Mouse (Mus musculus) C2C12 (cell line): ENCODE results near the gene Myo9a. TPM values are rescaled to one million over a fixed set of nuclear protein-coding genes. Genes with fewer than 3 reads are reported as not detected.

ENCODE experiments used
- H3K27me3 ChIP-seq: one replicate; pipeline ENCODE4 v1.6.1; 2011; ENCODE audit not compliant: control insufficient read depth, insufficient read depth, insufficient read length
- H3K36me3 ChIP-seq: one replicate; pipeline ENCODE4 v1.6.1; 2011; ENCODE audit not compliant: control insufficient read depth, insufficient read depth
- H3K4me3 ChIP-seq: one replicate; pipeline ENCODE4 v1.5.1; 2011; ENCODE audit warnings: mild to moderate bottlenecking, control low read depth; ENCODE audit not compliant: poor library complexity, insufficient read depth, severe bottlenecking
- H3K79me2 ChIP-seq: one replicate; pipeline ENCODE4 v1.6.1; 2011; ENCODE audit not compliant: control insufficient read depth, insufficient read depth
- H3K79me3 ChIP-seq: one replicate; pipeline ENCODE4 v1.6.1; 2011; ENCODE audit warnings: low read depth, control low read depth
- H3ac ChIP-seq: one replicate; pipeline ENCODE3; 2011; ENCODE audit warnings: low read depth; ENCODE audit not compliant: control insufficient read depth, insufficient read length
- CEBPB ChIP-seq: IDR thresholded peaks from one replicate; pipeline ENCODE4 v1.6.1; 2011; ENCODE audit warnings: low read depth, mild to moderate bottlenecking, control low read depth, moderate library complexity
- CTCF ChIP-seq: IDR thresholded peaks from one replicate; pipeline ENCODE4 v1.5.1; 2011; ENCODE audit not compliant: control insufficient read depth, insufficient read depth, insufficient read length
- FOSL1 ChIP-seq: IDR thresholded peaks from one replicate; pipeline ENCODE4 v1.8.0; 2011; ENCODE audit warnings: mild to moderate bottlenecking, low read length; ENCODE audit not compliant: poor library complexity, insufficient read depth, severe bottlenecking
- MAX ChIP-seq: IDR thresholded peaks from one replicate; pipeline ENCODE4 v1.6.1; 2011; ENCODE audit warnings: mild to moderate bottlenecking, control low read depth
- MYOD1 ChIP-seq: IDR thresholded peaks from one replicate; pipeline ENCODE4 v1.6.1; 2011; ENCODE audit warnings: low read depth; ENCODE audit not compliant: control insufficient read depth, insufficient read length
- MYOG ChIP-seq: IDR thresholded peaks from one replicate; pipeline ENCODE4 v1.6.1; 2011; ENCODE audit not compliant: control insufficient read depth, insufficient read length; ENCODE audit errors: extremely low read depth
- USF1 ChIP-seq: IDR thresholded peaks from one replicate; pipeline ENCODE4 v1.6.1; 2011; ENCODE audit warnings: low read depth, mild to moderate bottlenecking, control low read depth, moderate library complexity
- polyA plus RNA-seq: library from polyadenylated mRNA; unstranded; fragments of >200 nt; fragmentation: generic; extraction: Trizol; gene quantifications from one replicate; pipeline ENCODE4 v1.2.1, GENCODE M21; 2012; ENCODE audit warnings: missing spikeins

Myo9a gene
- polyA plus RNA-seq, 1 experiment = 2.5 TPM

- Histone ChIP-seq H3K4me3 (no peak overlapping the region), H3K79me3 (no peaks in the 10 kb centered on the region), H3K27me3 (peaks cover 17% of the 10 kb centered on the region), H3ac (no peak overlapping the region), H3K79me2 (no peaks in the 10 kb centered on the region), H3K36me3 (no peaks in the 10 kb centered on the region)
- TF ChIP-seq MYOD1 = no peak
Observed at GRCm38 (mm10) chr9:59965046-59965445, 214.3 kb downstream of the Myo9a start.

- no peak overlapping the region for H3ac ChIP-seq
- peaks cover 4% of the 10 kb centered on the region for H3K27me3 ChIP-seq
- H3K36me3 ChIP-seq = no peaks in the 10 kb centered on the region
- no peak for TF ChIP-seq USF1
- no peak for TF ChIP-seq MYOG
- no peak for TF ChIP-seq CEBPB
- TF ChIP-seq MYOD1 = no peak
- peak; percentile 63 for TF ChIP-seq CTCF
- TF ChIP-seq MAX = no peak
- TF ChIP-seq FOSL1 = no peak
- no peaks in the 10 kb centered on the region for H3K79me2 ChIP-seq
- no peaks in the 10 kb centered on the region for H3K79me3 ChIP-seq
- H3K4me3 ChIP-seq = no peak overlapping the region
Observed at GRCm38 (mm10) chr9:59969383-59969782, 218.7 kb downstream of the Myo9a start.

DNA sequence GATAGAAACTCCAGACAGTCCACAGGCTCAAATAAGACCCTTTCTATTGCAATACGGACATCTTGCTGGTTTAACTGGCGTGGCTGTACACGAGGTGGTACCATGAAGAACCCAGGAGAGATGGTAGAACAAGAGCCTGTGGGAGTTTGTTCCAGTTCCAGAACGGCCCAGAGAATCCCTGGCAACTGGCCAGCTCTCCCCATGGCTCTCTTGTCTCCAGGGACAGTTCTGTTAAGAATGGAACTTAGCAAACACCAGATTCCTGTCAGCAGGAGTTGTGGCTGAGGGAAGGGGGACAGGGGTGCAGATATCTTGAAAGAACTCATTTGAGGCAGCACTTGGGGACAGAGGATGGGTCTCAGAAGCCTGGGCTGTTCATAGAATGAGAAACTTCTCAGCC, 220.6 kb downstream of the Myo9a start:
- H3ac ChIP-seq = no peak overlapping the region
- TF ChIP-seq MYOG (no peak), CEBPB (no peak), FOSL1 (no peak), MAX (no peak), MYOD1 (no peak), CTCF (no peak), USF1 (no peak)
- no peaks in the 10 kb centered on the region for H3K79me2 ChIP-seq
- H3K79me3 ChIP-seq = no peaks in the 10 kb centered on the region
- peaks cover 4% of the 10 kb centered on the region for H3K27me3 ChIP-seq
- H3K36me3 ChIP-seq = no peaks in the 10 kb centered on the region
- H3K4me3 ChIP-seq = no peak overlapping the region

Other genes with a start within 250 kb of the Myo9a start
- gene Hexa, start 211.4 kb upstream of the Myo9a start, polyA plus RNA-seq = 83.6 TPM
- 0.35 TPM for gene Tmem202, start 211.0 kb upstream of the Myo9a start, polyA plus RNA-seq
- 0.13 TPM for gene Celf6, start 173.0 kb upstream of the Myo9a start, polyA plus RNA-seq
- 6.0 TPM for gene Parp6, start 133.6 kb upstream of the Myo9a start, polyA plus RNA-seq
- 4,379 TPM for gene Pkm, start 94.5 kb upstream of the Myo9a start, polyA plus RNA-seq
- 1.8 TPM for gene Gramd2, start 70.8 kb upstream of the Myo9a start, polyA plus RNA-seq
- 2.1 TPM for gene Senp8, start 186 bp upstream of the Myo9a start, polyA plus RNA-seq
- gene Nr2e3, start 209.8 kb downstream of the Myo9a start, polyA plus RNA-seq = not detected